Mouse (Mus musculus): Measurements from ENCODE around the gene Hist3h2a. TPM values are rescaled to one million over a fixed set of nuclear protein-coding genes. Genes with fewer than 3 reads are reported as not detected.
A peak's percentile ranks its signal among the peaks of the same experiment; 100 is the strongest.

Hist3h2a gene
- polyA plus RNA-seq, 1 experiment from 2014 or later, result 149 TPM

DNA sequence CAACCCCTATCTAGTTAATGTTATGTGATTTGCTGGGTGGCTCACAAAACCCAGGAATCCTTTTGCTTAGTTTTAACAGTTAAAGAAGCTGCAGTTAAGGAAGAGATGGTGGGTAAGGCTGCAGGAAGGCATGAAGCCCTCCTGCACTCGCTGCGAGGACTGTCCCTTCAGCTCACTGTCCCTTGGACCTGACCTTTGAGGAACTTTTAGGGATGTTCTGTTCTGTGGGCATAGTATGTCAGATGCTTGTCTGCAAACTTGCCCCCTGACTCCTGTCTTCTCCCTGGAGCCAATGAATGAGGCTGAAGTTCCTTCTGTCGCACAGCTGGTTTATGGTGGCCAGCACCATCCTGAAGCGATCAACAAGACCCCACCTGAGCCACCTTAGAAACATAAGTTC is 34.7 kb downstream of the Hist3h2a start:
- WGBS, result 96% methylated on average over 4 of the region's 4 CpGs
- Histone ChIP-seq H3K4me1 (replicated peaks) (peaks cover 1% of the 10 kb centered on the region; the same call in 1 of the 2 replicates), H3K4me3 (replicated peaks) (no peak overlapping the region)

GRCm38 (mm10) chr11:58990141-58990540 is 35.7 kb downstream of the Hist3h2a start:
- no peak overlapping the region for H3K4me2 ChIP-seq (replicated peaks)
- no peaks in the 10 kb centered on the region for H3K9me3 ChIP-seq
- no peak for ATAC-seq
- H3K27ac ChIP-seq, result no peak overlapping the region
- 91% methylated on average over 17 of the region's 17 CpGs for WGBS
- peaks cover 63% of the 10 kb centered on the region for H3K36me3 ChIP-seq
- H3K27me3 ChIP-seq, result peaks cover 16% of the 10 kb centered on the region
- peaks cover 10% of the 10 kb centered on the region for H3K4me1 ChIP-seq (replicated peaks)
- H3K9ac ChIP-seq (replicated peaks), result no peak overlapping the region
- no peak overlapping the region for H3K4me3 ChIP-seq (replicated peaks)

More for the DNA sequence above, 34.7 kb downstream of the Hist3h2a start:
- Histone ChIP-seq H3K27ac (no peak overlapping the region), H3K9ac (replicated peaks) (no peak overlapping the region), H3K27me3 (peaks cover 10% of the 10 kb centered on the region; the same call in 1 of the 2 replicates), H3K36me3 (peaks cover 73% of the 10 kb centered on the region), H3K9me3 (no peaks in the 10 kb centered on the region), H3K4me2 (replicated peaks) (no peak overlapping the region)
- no peak for ATAC-seq

GRCm38 (mm10) chr11:58990794-58991193 is 36.3 kb downstream of the Hist3h2a start:
- ATAC-seq, result no peak
- WGBS, result 89% methylated on average over 9 of the region's 9 CpGs
- no peak overlapping the region for H3K9ac ChIP-seq (replicated peaks)
- H3K9me3 ChIP-seq, result no peaks in the 10 kb centered on the region
- peaks cover 23% of the 10 kb centered on the region for H3K27me3 ChIP-seq
- H3K4me1 ChIP-seq (replicated peaks), result peaks cover 10% of the 10 kb centered on the region
- no peak overlapping the region for H3K4me2 ChIP-seq (replicated peaks)
- H3K4me3 ChIP-seq (replicated peaks), result no peak overlapping the region
- H3K36me3 ChIP-seq, result peaks cover 57% of the 10 kb centered on the region
- H3K27ac ChIP-seq, result no peak overlapping the region

- H3K27me3 ChIP-seq, result peaks cover 30% of the 10 kb centered on the region
- no peak overlapping the region for H3K4me2 ChIP-seq (replicated peaks)
- no peak overlapping the region for H3K4me3 ChIP-seq (replicated peaks)
- no peak overlapping the region for H3K9ac ChIP-seq (replicated peaks)
- H3K36me3 ChIP-seq, result peaks cover 46% of the 10 kb centered on the region
- 83% methylated on average over 3 of the region's 3 CpGs for WGBS
- H3K27ac ChIP-seq, result no peak overlapping the region
- H3K9me3 ChIP-seq, result no peaks in the 10 kb centered on the region
- no peak for ATAC-seq
- H3K4me1 ChIP-seq (replicated peaks), result peaks cover 10% of the 10 kb centered on the region
Observed at GRCm38 (mm10) chr11:58991911-58992310, 37.4 kb downstream of the Hist3h2a start.

DNA sequence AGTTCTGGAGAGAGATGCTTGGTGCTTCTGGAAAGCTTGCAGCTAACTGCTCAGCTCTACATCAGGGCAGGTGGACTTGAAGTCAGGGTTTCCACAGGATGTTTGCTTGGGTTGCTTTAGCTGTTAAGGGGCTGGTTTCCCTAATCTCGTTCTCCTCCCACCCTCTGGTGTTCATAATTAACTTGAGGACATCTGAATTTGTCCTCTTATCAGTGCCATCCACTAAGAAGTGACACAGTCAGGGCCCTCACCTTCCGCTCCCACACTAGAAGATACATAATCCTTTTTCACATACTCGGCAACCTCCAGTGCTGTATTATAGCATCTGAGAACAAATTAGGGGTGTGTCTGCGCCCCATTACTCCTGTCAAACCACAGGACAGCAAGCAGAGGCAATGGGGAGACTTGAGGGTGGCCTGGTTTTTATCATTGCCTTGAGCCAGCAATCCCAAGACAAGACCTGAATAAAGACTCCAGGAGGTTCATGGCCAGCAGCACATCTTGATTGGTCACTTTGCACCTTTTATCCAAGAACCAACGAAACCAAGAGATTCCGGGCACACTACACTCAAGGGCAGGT is 38.7 kb downstream of the Hist3h2a start:
- Histone ChIP-seq H3K4me1 (replicated peaks) (peaks cover 10% of the 10 kb centered on the region), H3K4me2 (replicated peaks) (no peak overlapping the region), H3K27ac (no peak overlapping the region), H3K4me3 (replicated peaks) (no peak overlapping the region), H3K9ac (replicated peaks) (no peak overlapping the region), H3K36me3 (peaks cover 33% of the 10 kb centered on the region), H3K27me3 (peaks cover 30% of the 10 kb centered on the region), H3K9me3 (no peaks in the 10 kb centered on the region)
- 85% methylated on average over 6 of the region's 6 CpGs for WGBS
- ATAC-seq, result no peak

DNA sequence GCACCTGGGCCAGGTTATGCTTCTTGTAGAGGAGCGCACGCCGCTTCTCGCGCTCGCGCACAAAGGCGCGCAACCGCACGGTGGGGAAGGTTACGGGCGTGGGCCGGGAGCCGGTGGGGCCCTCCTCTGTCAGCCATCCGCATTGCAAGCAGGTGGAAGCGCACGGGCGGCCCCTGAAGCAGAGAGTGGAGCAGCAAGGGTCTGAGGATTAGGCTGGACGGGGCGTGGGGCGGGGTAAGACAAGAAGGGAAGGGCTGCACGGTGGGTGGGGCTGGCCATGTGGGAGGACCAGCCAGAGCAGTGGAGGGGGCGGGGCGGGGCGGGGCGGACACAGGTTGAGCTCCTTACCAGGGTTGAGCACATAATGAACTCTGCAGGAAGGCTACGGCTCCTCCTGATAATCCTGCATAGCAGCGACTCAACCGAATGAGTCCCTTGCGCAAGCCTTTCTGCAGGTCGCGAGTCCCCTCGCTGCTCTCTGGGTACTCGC is 39.9 kb downstream of the Hist3h2a start:
- no peak overlapping the region for H3K27ac ChIP-seq
- H3K9ac ChIP-seq (replicated peaks), result peak overlapping the region; percentile 59
- peaks cover 10% of the 10 kb centered on the region for H3K4me1 ChIP-seq (replicated peaks)
- H3K4me2 ChIP-seq (replicated peaks), result peak overlapping the region; percentile 64
- WGBS, result 1% methylated on average over 35 of the region's 35 CpGs
- H3K9me3 ChIP-seq, result no peaks in the 10 kb centered on the region
- H3K36me3 ChIP-seq, result peaks cover 21% of the 10 kb centered on the region
- peaks cover 30% of the 10 kb centered on the region for H3K27me3 ChIP-seq
- peak overlapping the region; percentile 37 for H3K4me3 ChIP-seq (replicated peaks)
- ATAC-seq, result peak; percentile 66

DNA sequence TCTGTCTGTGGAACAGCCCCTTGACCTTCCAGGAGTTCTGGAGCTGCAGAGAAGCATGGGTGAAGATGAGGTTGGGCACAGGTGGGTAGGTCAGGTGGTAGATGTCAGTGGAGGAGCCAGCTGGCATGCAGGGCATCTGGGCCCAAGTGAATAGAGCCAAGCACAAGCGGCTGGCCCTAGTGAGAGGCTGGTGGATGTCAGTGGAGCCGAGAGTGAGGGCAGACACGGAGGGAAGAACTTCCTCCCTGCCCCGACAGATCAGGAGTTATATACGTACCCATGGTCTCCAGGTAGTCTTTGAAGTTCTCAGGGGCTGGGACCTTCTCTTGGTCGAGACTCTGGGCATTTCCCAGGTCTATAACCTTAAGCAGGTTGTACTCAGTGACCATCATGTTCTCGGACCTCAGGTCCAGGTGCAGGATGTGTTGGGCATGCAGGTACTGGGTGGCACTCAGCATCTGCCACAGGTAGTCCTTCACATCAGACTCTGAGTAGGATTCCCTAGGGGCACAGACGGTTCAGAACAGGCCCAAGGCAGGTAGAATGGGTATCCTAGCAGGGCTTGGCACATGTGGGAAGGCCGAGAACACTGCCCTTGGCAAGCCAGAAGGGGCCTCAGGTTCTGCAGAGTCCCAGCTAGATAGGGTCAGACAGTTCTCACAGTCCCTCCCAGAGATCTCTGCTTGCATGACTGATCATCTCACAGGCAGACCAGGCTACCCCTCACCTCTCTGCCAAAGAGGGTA is 40.7 kb downstream of the Hist3h2a start:
- H3K27ac ChIP-seq, result no peak overlapping the region
- 81% methylated on average over 9 of the region's 9 CpGs for WGBS
- peak overlapping the region; percentile 37 for H3K4me3 ChIP-seq (replicated peaks)
- H3K9me3 ChIP-seq, result no peaks in the 10 kb centered on the region
- H3K36me3 ChIP-seq, result peaks cover 13% of the 10 kb centered on the region
- peaks cover 10% of the 10 kb centered on the region for H3K4me1 ChIP-seq (replicated peaks)
- H3K4me2 ChIP-seq (replicated peaks), result peak overlapping the region; percentile 64
- ATAC-seq, result no peak
- peaks cover 30% of the 10 kb centered on the region for H3K27me3 ChIP-seq
- no peak overlapping the region for H3K9ac ChIP-seq (replicated peaks)

DNA sequence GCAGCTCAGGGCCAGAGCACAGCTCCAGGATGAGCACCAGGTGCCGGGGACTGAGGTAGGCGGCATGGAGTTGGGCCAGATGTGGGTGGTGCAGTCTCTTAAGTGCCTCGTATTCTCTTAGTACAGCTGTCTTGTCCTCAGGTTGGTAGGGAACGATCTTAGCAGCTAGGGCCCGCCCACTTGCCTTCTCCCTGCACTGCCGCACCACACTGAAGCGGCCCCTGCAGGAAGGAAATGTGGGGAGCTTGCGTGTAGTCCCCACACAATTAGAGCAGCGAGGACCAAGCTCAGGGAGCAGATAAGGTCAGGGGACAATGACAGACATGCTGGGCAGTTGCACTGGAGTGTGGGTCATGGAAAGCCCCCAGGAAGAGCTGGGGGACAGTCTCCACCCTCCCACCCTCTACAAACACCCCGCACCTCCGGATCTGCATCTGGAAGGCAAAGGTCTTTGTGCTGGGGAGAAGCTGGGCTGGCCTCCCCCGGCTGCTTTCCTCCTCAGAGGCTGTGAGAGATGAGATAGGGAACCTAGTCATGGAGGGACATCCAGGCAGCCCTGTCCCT is 41.4 kb downstream of the Hist3h2a start:
- Histone ChIP-seq H3K9me3 (no peaks in the 10 kb centered on the region), H3K36me3 (peaks cover 6% of the 10 kb centered on the region), H3K4me3 (replicated peaks) (no peak overlapping the region), H3K27me3 (peaks cover 30% of the 10 kb centered on the region), H3K9ac (replicated peaks) (no peak overlapping the region), H3K4me2 (replicated peaks) (no peak overlapping the region), H3K27ac (no peak overlapping the region), H3K4me1 (replicated peaks) (peaks cover 10% of the 10 kb centered on the region)
- WGBS, result 61% methylated on average over 12 of the region's 12 CpGs
- ATAC-seq, result no peak

DNA sequence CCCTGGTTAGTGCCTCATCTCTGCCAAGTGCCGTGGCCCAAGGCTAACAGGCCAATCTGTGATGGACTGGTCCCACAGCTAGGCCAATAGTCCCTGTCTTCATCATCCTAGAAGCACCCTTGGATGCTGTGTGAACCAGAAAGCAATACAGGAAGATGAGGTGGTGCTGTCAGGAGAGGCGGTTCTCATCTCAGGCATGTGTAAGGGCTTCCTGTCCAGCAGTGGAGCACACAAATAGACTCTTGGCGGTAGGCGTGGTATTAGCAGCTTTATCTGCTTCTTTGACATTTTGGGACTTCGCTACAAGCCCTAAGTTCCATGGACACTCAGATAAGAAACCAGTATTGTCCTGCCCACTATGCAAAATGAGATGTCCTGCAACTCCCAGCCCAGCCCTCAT is 43.1 kb downstream of the Hist3h2a start:
- no peak overlapping the region for H3K4me2 ChIP-seq (replicated peaks)
- H3K36me3 ChIP-seq, result no peaks in the 10 kb centered on the region
- H3K4me1 ChIP-seq (replicated peaks), result peaks cover 10% of the 10 kb centered on the region
- H3K27me3 ChIP-seq, result peaks cover 30% of the 10 kb centered on the region
- H3K27ac ChIP-seq, result no peak overlapping the region
- 83% methylated on average over 5 of the region's 5 CpGs for WGBS
- H3K9ac ChIP-seq (replicated peaks), result no peak overlapping the region
- no peaks in the 10 kb centered on the region for H3K9me3 ChIP-seq
- H3K4me3 ChIP-seq (replicated peaks), result no peak overlapping the region
- ATAC-seq, result no peak

DNA sequence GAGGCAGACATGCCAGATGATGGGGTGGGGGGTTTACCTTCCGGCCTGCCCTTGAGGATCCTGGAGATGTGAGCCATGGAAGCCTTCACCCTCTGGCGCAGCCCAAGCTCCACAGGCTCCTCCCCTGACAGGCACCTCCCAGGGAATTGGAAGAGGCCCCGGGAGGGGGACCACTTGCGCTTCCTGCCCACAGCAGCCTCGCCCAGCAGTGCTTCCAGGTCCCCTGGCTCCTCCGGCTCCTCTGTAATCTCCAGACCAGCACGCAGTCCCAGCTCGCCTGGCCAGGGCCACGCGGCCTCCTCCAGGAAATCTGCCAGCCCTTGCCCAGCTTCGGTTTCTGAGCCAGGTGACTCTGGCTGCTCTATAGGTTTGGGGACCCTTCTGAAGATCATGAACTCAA is 44.7 kb downstream of the Hist3h2a start:
- no peak for ATAC-seq
- Histone ChIP-seq H3K4me1 (replicated peaks) (peaks cover 8% of the 10 kb centered on the region), H3K36me3 (no peaks in the 10 kb centered on the region), H3K9me3 (no peaks in the 10 kb centered on the region), H3K27me3 (peaks cover 20% of the 10 kb centered on the region), H3K4me3 (replicated peaks) (no peak overlapping the region), H3K27ac (no peak overlapping the region), H3K9ac (replicated peaks) (no peak overlapping the region), H3K4me2 (replicated peaks) (no peak overlapping the region)
- WGBS, result 59% methylated on average over 11 of the region's 11 CpGs

GRCm38 (mm10) chr11:58999830-59000229 is 45.3 kb downstream of the Hist3h2a start:
- no peaks in the 10 kb centered on the region for H3K9me3 ChIP-seq
- H3K9ac ChIP-seq (replicated peaks), result no peak overlapping the region
- H3K4me3 ChIP-seq (replicated peaks), result no peak overlapping the region
- H3K4me1 ChIP-seq (replicated peaks), result peaks cover 2% of the 10 kb centered on the region; the same call in 1 of the 2 replicates
- no peaks in the 10 kb centered on the region for H3K36me3 ChIP-seq
- no peak for ATAC-seq
- peaks cover 17% of the 10 kb centered on the region for H3K27me3 ChIP-seq
- H3K4me2 ChIP-seq (replicated peaks), result no peak overlapping the region
- H3K27ac ChIP-seq, result no peak overlapping the region
- WGBS, result 87% methylated on average over 6 of the region's 6 CpGs

GRCm38 (mm10) chr11:59000635-59001034 is 46.1 kb downstream of the Hist3h2a start:
- no peak overlapping the region for H3K4me3 ChIP-seq (replicated peaks)
- ATAC-seq, result no peak
- no peak overlapping the region for H3K9ac ChIP-seq (replicated peaks)
- WGBS, result 92% methylated on average over 21 of the region's 21 CpGs
- H3K27ac ChIP-seq, result no peak overlapping the region
- H3K4me1 ChIP-seq (replicated peaks), result no peaks in the 10 kb centered on the region
- H3K4me2 ChIP-seq (replicated peaks), result no peak overlapping the region
- no peaks in the 10 kb centered on the region for H3K36me3 ChIP-seq
- H3K27me3 ChIP-seq, result peaks cover 9% of the 10 kb centered on the region
- no peaks in the 10 kb centered on the region for H3K9me3 ChIP-seq
